Mouse (Mus musculus) spleen, postnatal 4 days (tissue): Measurements from ENCODE around the gene Gm3012.
"Not testable (repeated sequence)": the region's sequence is repeated elsewhere in the genome, so short reads cannot be mapped to it uniquely, and the experiment has no call there.

Experiments used
- DNase-seq, 2 experiments: peaks; one replicate each; pipeline ENCODE4 v3.0.0; 2022; ENCODE audit warnings: low spot score in 2 of 2

Gene Gm3012

DNA sequence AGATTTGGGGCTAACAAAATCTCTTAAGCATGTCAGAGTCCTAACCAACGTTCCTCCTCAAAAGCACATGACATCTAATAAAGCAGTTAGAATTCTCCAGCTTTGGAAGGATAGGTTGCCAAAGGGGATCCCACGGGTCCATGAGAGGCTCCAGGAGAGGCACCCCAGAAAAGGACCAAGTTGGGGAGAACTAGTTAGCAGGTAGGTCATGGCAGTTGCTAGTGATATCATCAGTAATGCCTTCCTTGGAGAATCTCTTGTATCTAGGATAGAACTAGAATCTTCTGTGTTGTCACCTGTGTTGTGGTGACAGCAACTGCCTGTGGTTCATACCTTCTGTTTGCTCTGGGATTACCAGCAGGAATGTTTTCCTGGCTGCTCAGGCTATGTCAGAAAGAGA, at the start of gene Gm3012:
Gene Gm3012 (plus strand): TSS at position 301 of the 400 bp plus-strand sequence.
- DNase-seq: not testable (repeated sequence)

DNA sequence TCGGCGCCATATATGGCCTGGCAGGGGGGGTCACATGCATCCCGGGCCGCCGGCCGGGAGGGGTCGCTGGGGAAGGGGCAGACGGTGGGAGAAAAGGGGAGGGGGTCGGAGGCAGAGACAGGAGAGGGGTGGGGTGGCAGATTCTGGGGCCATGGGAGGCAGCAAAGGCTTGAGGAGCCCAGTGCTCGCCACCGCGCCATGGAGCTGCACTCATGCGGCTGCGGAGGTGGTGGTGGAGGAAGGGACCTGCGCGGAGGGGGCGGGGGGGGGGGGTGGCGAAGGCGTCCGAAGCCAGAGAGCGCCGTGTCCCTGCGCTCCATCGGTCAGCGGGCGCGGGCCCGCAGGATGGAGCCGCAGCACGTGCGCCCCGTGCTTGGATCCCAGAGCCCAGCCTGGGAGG, 17.4 kb downstream of the Gm3012 start, which contains the start of gene Gm3020:
Gene Gm3020 (plus strand): TSS at position 301 of the 400 bp plus-strand sequence.
- not testable (repeated sequence) for DNase-seq

DNA sequence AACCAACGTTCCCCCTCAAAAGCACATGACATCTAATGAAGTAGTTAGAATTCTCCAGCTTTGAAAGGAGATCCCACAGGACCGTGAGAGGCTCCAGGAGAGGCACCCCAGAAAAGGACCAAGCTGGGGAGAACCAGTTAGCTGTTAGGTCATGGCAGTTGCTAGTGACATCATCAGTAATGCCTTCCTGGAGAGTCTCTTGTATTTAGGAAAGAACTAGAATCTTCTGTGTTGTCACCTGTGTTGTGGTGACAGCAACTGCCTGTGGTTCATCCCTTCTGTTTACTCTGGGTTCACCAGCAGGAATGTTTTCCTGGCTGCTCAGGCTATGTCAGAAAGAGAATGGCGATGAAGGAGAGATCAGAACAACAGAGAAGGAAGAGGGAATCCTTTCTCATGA, 54.2 kb downstream of the Gm3012 start, which contains the start of gene Gm3043:
Gene Gm3043 (plus strand): TSS at position 301 of the 400 bp plus-strand sequence.
- DNase-seq: not testable (repeated sequence)
